Mouse (Mus musculus) heart, adult 2 months (tissue): ENCODE results near the gene Mtg2. TPM values are rescaled to one million over a fixed set of nuclear protein-coding genes. Genes with fewer than 3 reads are reported as not detected.

Experiments
- DNase-seq, 2 experiments: peaks; one replicate each; pipeline ENCODE4 v3.0.0; 2021
- H3K27ac ChIP-seq: fragments of 200-600 bp; 2 replicates; pipeline ENCODE4 v1.8.1; 2022
- H3K27me3 ChIP-seq: fragments of 200-500 bp; 2 replicates; pipeline ENCODE4 v1.6.1; 2012; ENCODE audit warnings: mild to moderate bottlenecking, low read length, inconsistent platforms, mixed read lengths; ENCODE audit not compliant: control insufficient read depth, insufficient read depth
- H3K36me3 ChIP-seq: fragments of 200-500 bp; 2 replicates; pipeline ENCODE4 v1.6.1; 2012; ENCODE audit warnings: low read length, inconsistent platforms; ENCODE audit not compliant: control insufficient read depth, insufficient read depth
- H3K4me1 ChIP-seq: fragments of 200-500 bp; 2 replicates; pipeline ENCODE4 v1.6.1; 2011; ENCODE audit warnings: low read length; ENCODE audit not compliant: control insufficient read depth, insufficient read depth
- H3K4me3 ChIP-seq: fragments of 200-600 bp; 2 replicates; pipeline ENCODE4 v1.8.1; 2022
- H3K79me2 ChIP-seq: fragments of 200-500 bp; replicated peaks from 2 replicates; pipeline ENCODE4 v1.6.1; 2012; ENCODE audit warnings: mild to moderate bottlenecking, inconsistent platforms, low read length, moderate library complexity, mixed read lengths; ENCODE audit not compliant: control insufficient read depth, insufficient read depth
- H3K9ac ChIP-seq: fragments of 200-500 bp; 2 replicates; pipeline ENCODE4 v1.6.1; 2012; ENCODE audit warnings: low read depth, mild to moderate bottlenecking, control low read depth, inconsistent platforms, low read length, mixed read lengths
- CTCF ChIP-seq: fragments of 200-600 bp; IDR thresholded peaks from 2 replicates; pipeline ENCODE4 v1.8.1; 2022; ENCODE audit warnings: antibody characterized with exemption, mild to moderate bottlenecking, moderate library complexity
- EP300 ChIP-seq: fragments of 200-500 bp; IDR thresholded peaks from 2 replicates; pipeline ENCODE4 v1.6.1; 2011; ENCODE audit warnings: low read depth, low read length, control low read depth; ENCODE audit not compliant: insufficient read depth
- POLR2A ChIP-seq: fragments of 200-500 bp; IDR thresholded peaks from 2 replicates; pipeline ENCODE4 v1.6.1; 2011; ENCODE audit warnings: mild to moderate bottlenecking, low read depth, low read length, control low read depth; ENCODE audit not compliant: insufficient read depth
- WGBS: fragments of 180-500 bp; shearing (Covaris S2); methylation state at CpG from one replicate; pipeline ENCODE4 v1.1.7; 2018; 5-methylcytosine and 5-hydroxymethylcytosine counted together
- intact Hi-C: fragments of 180-260 bp; cut with DNase I; formaldehyde crosslinking; loops from one replicate; pipeline ENCODE4 v1.15.1; 2025
- polyA plus RNA-seq: library from polyadenylated mRNA; depleted of rRNA; stranded (reverse); fragments of >200 nt; gene quantifications from 2 replicates; pipeline ENCODE4 v1.2.3, GENCODE M21; 2012
- total RNA-seq, 2 experiments: library from RNA; stranded (reverse); gene quantifications; 2 replicates each; pipeline ENCODE4 v1.2.3; 2021

Mtg2 gene
- total and polyA plus RNA-seq, 3 experiments: 23.2 to 30.8 (median 27.1) TPM

DNA sequence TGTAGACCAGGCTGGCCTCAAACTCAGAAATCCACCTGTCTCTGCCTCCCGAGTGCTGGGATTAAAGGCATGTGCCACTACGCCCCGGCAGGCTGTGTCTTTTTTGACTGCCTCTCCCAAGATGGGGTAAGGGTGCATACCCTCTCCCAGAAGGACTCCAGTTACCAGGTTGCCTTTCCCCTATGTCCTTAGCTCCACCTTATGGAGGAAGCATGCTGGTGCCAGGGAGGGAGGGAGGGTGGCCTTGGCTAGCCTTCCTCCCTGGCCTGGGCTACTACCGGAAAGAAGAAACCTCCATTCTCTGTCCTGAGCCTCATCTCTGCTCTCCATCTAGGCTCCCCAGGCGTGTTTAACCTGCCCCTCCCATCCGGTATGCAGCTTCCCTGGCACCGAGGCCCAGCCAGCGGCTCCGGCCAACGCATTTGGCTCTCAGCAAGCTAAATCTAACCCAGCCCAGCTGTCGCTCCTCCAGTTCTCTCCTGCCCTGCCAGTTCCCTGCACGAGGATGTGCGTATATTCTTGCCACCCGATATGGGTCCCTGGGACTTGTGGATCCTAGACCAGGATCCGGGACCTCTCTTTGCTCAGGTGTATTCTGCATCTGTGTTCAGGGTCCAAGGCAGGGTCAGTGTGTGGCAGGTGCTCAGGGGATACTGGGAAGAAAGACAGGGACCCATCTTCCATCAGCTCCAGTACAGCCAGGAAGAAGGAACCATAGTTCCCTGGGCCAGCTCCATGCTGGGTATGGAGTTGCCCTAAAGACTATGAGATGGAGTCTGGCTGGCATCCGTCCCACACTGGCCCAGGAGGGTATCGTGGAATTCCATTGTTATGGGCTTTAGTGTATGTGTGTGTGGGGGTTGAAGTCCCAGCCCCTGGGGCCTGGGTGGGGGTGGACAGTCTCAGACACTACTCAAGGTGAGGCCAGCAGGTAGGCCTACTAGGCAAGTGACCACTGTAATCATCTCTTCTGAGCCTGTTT, 43.8 kb downstream of the Mtg2 start:
- no peak overlapping the region for H3K9ac ChIP-seq
- TF ChIP-seq CTCF (peak; percentile 27), EP300 (no peak), POLR2A (no peak)
- intact Hi-C loops: no loop called here
- 43% methylated on average over 17 of the region's 17 CpGs for WGBS
- no peaks in the 10 kb centered on the region for H3K27me3 ChIP-seq
- no peak overlapping the region for H3K4me3 ChIP-seq
- peaks cover 17% of the 10 kb centered on the region for H3K4me1 ChIP-seq
- no peaks in the 10 kb centered on the region for H3K79me2 ChIP-seq
- DNase-seq: peak; percentile 71 to 83
- H3K36me3 ChIP-seq: no peaks in the 10 kb centered on the region
- peak overlapping the region; percentile 65 for H3K27ac ChIP-seq

DNA sequence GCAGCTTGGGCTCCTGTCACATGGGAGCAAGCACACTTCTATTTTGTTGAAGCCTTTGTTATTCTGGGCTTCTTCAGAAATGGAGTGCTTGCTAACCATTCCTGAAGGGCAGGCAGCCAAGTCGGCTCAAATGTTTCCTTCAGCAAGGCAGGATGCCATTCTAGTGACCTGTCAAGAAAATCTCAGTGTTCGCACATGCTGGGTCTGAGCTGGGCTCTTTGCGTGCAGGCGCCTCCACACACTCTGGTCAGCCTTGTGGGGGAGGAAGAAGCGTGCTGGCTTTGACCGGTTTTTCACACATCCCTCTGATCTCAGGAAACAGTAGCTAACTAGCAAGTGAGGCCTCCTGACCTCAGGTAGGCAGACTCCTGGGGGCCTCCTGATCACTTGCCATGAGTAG, 44.9 kb downstream of the Mtg2 start:
- peak; percentile 50 to 60 for DNase-seq
- no peak overlapping the region for H3K9ac ChIP-seq
- H3K27ac ChIP-seq: peak overlapping the region; percentile 65
- peaks cover 20% of the 10 kb centered on the region for H3K4me1 ChIP-seq
- TF ChIP-seq EP300 (no peak), POLR2A (no peak), CTCF (no peak)
- H3K27me3 ChIP-seq: no peaks in the 10 kb centered on the region
- 12% methylated on average over 6 of the region's 6 CpGs for WGBS
- no peak overlapping the region for H3K4me3 ChIP-seq
- intact Hi-C loops: loop anchor here (5.0 kb wide), 3 partner anchors 43 to 143 kb away; partner anchors contain the start of gene Mtg2
- no peaks in the 10 kb centered on the region for H3K36me3 ChIP-seq
- 0 out of 2 replicates have a peak, but pooled peaks cover 2% of the 10 kb centered on the region for H3K79me2 ChIP-seq

DNA sequence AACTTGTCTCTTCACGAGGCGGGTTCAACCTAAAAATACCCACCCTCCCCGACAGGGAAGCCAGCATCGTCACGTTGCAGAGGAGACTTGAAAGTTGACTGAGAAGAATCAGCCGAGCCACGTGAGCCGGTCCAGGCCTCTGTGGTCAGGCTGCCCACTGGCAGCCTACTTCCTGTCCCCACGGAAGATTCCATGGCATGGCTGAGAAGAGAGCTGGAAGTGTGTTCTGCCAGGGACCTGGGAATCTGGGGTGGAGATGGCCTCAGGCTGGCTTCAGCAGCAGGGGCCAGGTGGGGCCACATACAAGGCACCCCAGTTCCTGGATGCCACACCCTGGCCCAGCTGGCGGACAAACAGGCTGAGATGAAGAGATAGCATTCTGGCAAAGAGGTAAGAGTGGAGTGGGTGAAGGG, 45.7 kb downstream of the Mtg2 start:
- Histone ChIP-seq H3K27ac (peak overlapping the region; percentile 65), H3K4me1 (peaks cover 20% of the 10 kb centered on the region), H3K36me3 (no peaks in the 10 kb centered on the region), H3K79me2 (0 out of 2 replicates have a peak, but pooled peaks cover 2% of the 10 kb centered on the region), H3K27me3 (no peaks in the 10 kb centered on the region), H3K9ac (0 out of 2 replicates have a peak overlapping the region, but pooled peaks have one; percentile 14), H3K4me3 (no peak overlapping the region)
- intact Hi-C loops: loop anchor here (5.0 kb wide), 3 partner anchors 44 to 144 kb away; partner anchors contain the start of gene Mtg2
- WGBS: 31% methylated on average over 10 of the region's 10 CpGs
- TF ChIP-seq POLR2A: no peak
- DNase-seq: peak; percentile 46 to 61

DNA sequence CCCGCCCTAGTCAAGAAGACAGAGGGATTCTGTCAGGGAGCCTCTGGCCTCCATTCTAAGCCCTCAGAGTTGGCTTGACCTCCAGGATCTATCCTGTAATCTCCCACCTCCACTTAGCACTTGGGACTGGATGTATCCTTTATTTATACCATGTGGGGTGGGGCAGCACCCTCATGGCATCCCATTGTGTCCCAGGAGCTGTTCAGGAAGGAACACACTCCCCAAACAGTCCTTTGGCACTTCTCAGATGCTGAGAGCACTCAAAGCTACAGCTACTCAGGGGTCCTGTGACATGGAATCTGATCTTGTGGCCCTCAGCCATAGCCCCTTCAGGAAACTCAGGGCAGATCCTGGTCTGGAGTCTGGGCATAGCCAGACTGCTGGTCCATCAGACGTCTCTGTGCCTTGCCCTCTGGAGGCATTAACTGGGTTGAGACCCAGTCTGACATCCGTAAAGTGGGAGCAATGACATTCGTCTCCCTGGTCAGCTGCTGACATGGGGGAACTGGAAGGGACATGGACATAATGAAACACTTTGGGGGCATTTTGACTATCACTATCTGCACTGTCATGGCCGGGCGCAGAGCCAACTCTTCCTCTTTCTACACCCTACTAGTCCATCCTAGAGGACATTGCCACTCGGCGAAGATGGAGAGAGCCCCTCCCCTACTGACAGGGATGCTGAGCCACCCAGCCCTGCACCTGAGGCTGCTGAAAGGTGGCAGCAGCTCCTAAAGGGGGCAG, 46.5 kb downstream of the Mtg2 start:
- Histone ChIP-seq H3K27ac (peak overlapping the region; percentile 65), H3K36me3 (no peaks in the 10 kb centered on the region), H3K9ac (no peak overlapping the region), H3K27me3 (no peaks in the 10 kb centered on the region), H3K4me3 (no peak overlapping the region), H3K79me2 (0 out of 2 replicates have a peak, but pooled peaks cover 2% of the 10 kb centered on the region), H3K4me1 (peaks cover 20% of the 10 kb centered on the region)
- no peak for DNase-seq
- intact Hi-C loops: loop anchor here (5.0 kb wide), 3 partner anchors 45 to 145 kb away; partner anchors contain the start of gene Mtg2
- WGBS: 77% methylated on average over 8 of the region's 8 CpGs
- no peak for TF ChIP-seq POLR2A
- no peak for TF ChIP-seq CTCF
- no peak for TF ChIP-seq EP300

DNA sequence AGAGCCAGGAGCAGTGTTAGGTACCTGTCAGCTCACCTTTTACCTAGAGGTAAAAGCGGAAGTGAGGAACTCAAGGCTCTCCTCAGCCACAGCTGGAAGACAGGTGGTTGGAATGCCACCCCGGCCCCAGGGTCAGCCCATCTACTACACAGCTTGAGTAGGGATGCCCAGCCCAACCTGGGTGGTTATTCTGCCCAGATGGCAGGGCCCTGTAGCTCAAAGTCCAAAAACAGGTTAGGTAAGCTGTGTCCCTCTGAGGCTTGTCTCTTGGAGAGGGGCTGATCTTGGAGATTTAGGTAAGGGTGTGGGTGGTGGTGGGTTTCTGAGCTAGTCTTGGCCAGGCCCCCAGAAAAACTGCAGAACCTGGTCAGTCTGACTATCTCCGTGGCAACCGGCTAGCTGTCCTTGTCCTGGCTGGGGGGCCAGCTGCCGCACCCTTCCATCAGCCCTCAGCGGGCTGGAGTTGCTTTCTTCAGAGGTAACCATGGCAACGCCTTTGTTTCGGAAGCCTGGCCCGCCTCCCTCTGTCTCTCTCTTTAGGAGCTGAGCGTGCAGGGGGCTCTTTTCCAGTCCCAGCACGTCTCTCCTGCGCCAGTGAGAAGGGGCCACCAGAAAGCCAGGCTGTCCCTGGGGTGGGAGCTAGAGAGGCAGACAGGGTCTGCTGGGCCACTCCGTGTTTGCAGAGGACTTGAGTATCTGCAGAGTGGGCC, 47.3 kb downstream of the Mtg2 start:
- intact Hi-C loops: loop anchor here (2.0 to 5.0 kb wide), 4 partner anchors 45 to 145 kb away; partner anchors contain the start of genes Adrm1 and Mtg2
- no peak overlapping the region for H3K4me3 ChIP-seq
- no peak overlapping the region for H3K9ac ChIP-seq
- no peak overlapping the region for H3K27ac ChIP-seq
- no peaks in the 10 kb centered on the region for H3K36me3 ChIP-seq
- no peaks in the 10 kb centered on the region for H3K27me3 ChIP-seq
- WGBS: 39% methylated on average over 13 of the region's 13 CpGs
- no peak for TF ChIP-seq CTCF
- TF ChIP-seq POLR2A: no peak
- no peak for TF ChIP-seq EP300
- 0 out of 2 replicates have a peak, but pooled peaks cover 2% of the 10 kb centered on the region for H3K79me2 ChIP-seq
- peak; percentile 31 to 37 for DNase-seq
- H3K4me1 ChIP-seq: peaks cover 20% of the 10 kb centered on the region
